Mouse (Mus musculus): Measurements from ENCODE around the gene Gpr19.
A peak's percentile ranks its signal among the peaks of the same experiment; 100 is the strongest.

Gene Gpr19

GRCm38 (mm10) chr6:134887008-134887407, 11.4 kb downstream of the Gpr19 start:
- no peak for DNase-seq

GRCm38 (mm10) chr6:134886475-134886874, 11.9 kb downstream of the Gpr19 start:
- DNase-seq: no peak

- DNase-seq: no peak
Measured at GRCm38 (mm10) chr6:134885515-134885914, 12.9 kb downstream of the Gpr19 start.

GRCm38 (mm10) chr6:134883661-134884060, 14.7 kb downstream of the Gpr19 start:
- no peak for DNase-seq

- DNase-seq: no peak
Measured at GRCm38 (mm10) chr6:134880046-134880445, 18.3 kb downstream of the Gpr19 start.

GRCm38 (mm10) chr6:134879556-134879955, 18.8 kb downstream of the Gpr19 start:
- no peak for DNase-seq

- DNase-seq: no peak
Measured at GRCm38 (mm10) chr6:134877892-134878291, 20.5 kb downstream of the Gpr19 start.

- DNase-seq: no peak
Measured at GRCm38 (mm10) chr6:134877276-134877675, 21.1 kb downstream of the Gpr19 start.

- DNase-seq: peak; percentile 18
Measured at GRCm38 (mm10) chr6:134876795-134877194, 21.6 kb downstream of the Gpr19 start.

GRCm38 (mm10) chr6:134873018-134873417, 25.4 kb downstream of the Gpr19 start:
- DNase-seq: no peak

GRCm38 (mm10) chr6:134872236-134872635, 26.1 kb downstream of the Gpr19 start:
- DNase-seq: no peak

- DNase-seq: no peak
Measured at GRCm38 (mm10) chr6:134870887-134871286, 27.5 kb downstream of the Gpr19 start.

- DNase-seq: no peak
Measured at GRCm38 (mm10) chr6:134870209-134870742, 28.1 kb downstream of the Gpr19 start.

GRCm38 (mm10) chr6:134867325-134867724, 31.1 kb downstream of the Gpr19 start:
- DNase-seq: no peak

- no peak for DNase-seq
Measured at GRCm38 (mm10) chr6:134866113-134866512, 32.3 kb downstream of the Gpr19 start.

GRCm38 (mm10) chr6:134863146-134863545, 35.2 kb downstream of the Gpr19 start:
- DNase-seq: peak; percentile 96

GRCm38 (mm10) chr6:134862671-134863104, 35.7 kb downstream of the Gpr19 start:
- DNase-seq: peak; percentile 37

- DNase-seq: no peak
Measured at GRCm38 (mm10) chr6:134861386-134861785, 37.0 kb downstream of the Gpr19 start.

- DNase-seq: peak; percentile 40
Measured at GRCm38 (mm10) chr6:134860275-134860674, 38.1 kb downstream of the Gpr19 start.

- no peak for DNase-seq
Measured at GRCm38 (mm10) chr6:134859021-134859420, 39.4 kb downstream of the Gpr19 start.

GRCm38 (mm10) chr6:134855926-134856325, 42.5 kb downstream of the Gpr19 start:
- DNase-seq: no peak

GRCm38 (mm10) chr6:134854782-134855181, 43.6 kb downstream of the Gpr19 start:
- no peak for DNase-seq

- no peak for DNase-seq
Measured at GRCm38 (mm10) chr6:134849985-134850384, 48.4 kb downstream of the Gpr19 start.

GRCm38 (mm10) chr6:134849461-134849860, 48.9 kb downstream of the Gpr19 start:
- DNase-seq: no peak

- peak; percentile 31 for DNase-seq
Measured at GRCm38 (mm10) chr6:134848197-134848890, 50.0 kb downstream of the Gpr19 start.
